Mouse (Mus musculus) forebrain, postnatal 0 days (tissue): ENCODE data around the gene Fbf1. TPM values are rescaled to one million over a fixed set of nuclear protein-coding genes. Genes with fewer than 3 reads are reported as not detected.

Source experiments
- ATAC-seq: fragments of 200-750 bp; cut with Nextera tagmentation; 2 replicates; pipeline ENCODE4 v1.8.0; 2017; ENCODE audit warnings: mild to moderate bottlenecking, moderate library complexity
- DNase-seq: peaks from one replicate; pipeline ENCODE4 v3.0.0-alpha.2; 2015
- H3K27ac ChIP-seq: fragments of 300-500 bp; sonication (generic); 2 replicates; pipeline ENCODE4 v1.5.1; 2014; ENCODE audit warnings: low read depth, mild to moderate bottlenecking, antibody characterized with exemption, low read length, moderate library complexity, mixed read lengths
- H3K27me3 ChIP-seq: fragments of 300-500 bp; sonication (generic); 2 replicates; pipeline ENCODE4 v1.6.1; 2014; ENCODE audit warnings: mild to moderate bottlenecking, low read length, mixed read lengths; ENCODE audit not compliant: insufficient read depth
- H3K36me3 ChIP-seq: fragments of 300-500 bp; sonication (generic); 2 replicates; pipeline ENCODE4 v1.6.1; 2014; ENCODE audit warnings: mild to moderate bottlenecking, moderate library complexity; ENCODE audit not compliant: insufficient read depth
- H3K4me1 ChIP-seq: fragments of 300-500 bp; sonication (generic); 2 replicates; pipeline ENCODE4 v1.6.1; 2014; ENCODE audit warnings: antibody characterized with exemption; ENCODE audit not compliant: insufficient read depth
- H3K4me2 ChIP-seq: fragments of 300-500 bp; sonication (generic); 2 replicates; pipeline ENCODE4 v1.6.1; 2014; ENCODE audit warnings: low read depth, mild to moderate bottlenecking, moderate library complexity
- H3K4me3 ChIP-seq: fragments of 300-500 bp; sonication (generic); 2 replicates; pipeline ENCODE4 v1.5.1; 2014; ENCODE audit warnings: low read depth, low read length, mixed read lengths
- H3K9ac ChIP-seq: fragments of 300-500 bp; sonication (generic); 2 replicates; pipeline ENCODE4 v1.6.1; 2014; ENCODE audit warnings: mild to moderate bottlenecking
- H3K9me3 ChIP-seq: fragments of 300-500 bp; sonication (generic); 2 replicates; pipeline ENCODE4 v1.6.1; 2016; ENCODE audit warnings: low read length
- CTCF ChIP-seq: sonication (generic); IDR thresholded peaks from 2 replicates; pipeline ENCODE4 v1.5.1; 2016; ENCODE audit warnings: antibody characterized with exemption, control low read depth, low read depth
- WGBS: fragments of 180-500 bp; shearing (Covaris S2); extraction: QIAGEN DNeasy Blood & Tissue Kit; methylation state at CpG from one replicate; pipeline ENCODE4 v1.1.7; 2014; 5-methylcytosine and 5-hydroxymethylcytosine counted together
- polyA plus RNA-seq: library from polyadenylated mRNA; unstranded; fragments of >200 nt; fragmentation: Nextera tagmentation; extraction: Ambion mirVana; gene quantifications from 2 replicates; pipeline ENCODE4 v1.2.1, GENCODE M21; 2015
- total RNA-seq: library from RNA; depleted of rRNA; stranded (reverse); fragments of >200 nt; gene quantifications from 2 replicates; pipeline ENCODE4 v1.2.3, GENCODE M21; 2014

Gene Fbf1
- total and polyA plus RNA-seq, 2 experiments from 2014 or later: 38.2 to 108 TPM

DNA sequence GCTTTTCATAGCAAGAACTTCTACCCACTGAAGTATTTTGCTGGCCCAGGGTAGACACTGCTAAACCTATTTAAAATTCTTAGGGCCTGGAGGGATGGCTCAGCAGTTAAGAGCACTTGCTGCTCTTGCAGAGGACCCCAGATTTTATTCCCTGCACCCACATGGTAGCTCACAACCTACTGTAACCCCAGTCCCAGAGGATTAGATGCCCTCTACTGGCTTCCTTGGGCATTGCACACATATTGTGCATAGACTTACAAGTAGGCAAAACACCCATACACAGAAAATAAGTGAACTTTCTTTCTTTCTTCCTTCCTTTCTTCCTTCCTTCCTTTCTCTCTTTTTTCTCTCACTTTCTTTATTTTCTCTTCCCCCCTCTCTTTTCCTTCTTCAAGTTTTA, 50.1 kb downstream of the Fbf1 start:
- H3K9me3 ChIP-seq: no peaks in the 10 kb centered on the region
- H3K36me3 ChIP-seq: no peaks in the 10 kb centered on the region
- no peaks in the 10 kb centered on the region for H3K4me1 ChIP-seq
- H3K4me2 ChIP-seq: no peak overlapping the region
- DNase-seq (no peak), ATAC-seq (no peak)
- no peak overlapping the region for H3K9ac ChIP-seq
- no peaks in the 10 kb centered on the region for H3K27me3 ChIP-seq
- no peak overlapping the region for H3K4me3 ChIP-seq
- no peak for TF ChIP-seq CTCF
- H3K27ac ChIP-seq: no peak overlapping the region

DNA sequence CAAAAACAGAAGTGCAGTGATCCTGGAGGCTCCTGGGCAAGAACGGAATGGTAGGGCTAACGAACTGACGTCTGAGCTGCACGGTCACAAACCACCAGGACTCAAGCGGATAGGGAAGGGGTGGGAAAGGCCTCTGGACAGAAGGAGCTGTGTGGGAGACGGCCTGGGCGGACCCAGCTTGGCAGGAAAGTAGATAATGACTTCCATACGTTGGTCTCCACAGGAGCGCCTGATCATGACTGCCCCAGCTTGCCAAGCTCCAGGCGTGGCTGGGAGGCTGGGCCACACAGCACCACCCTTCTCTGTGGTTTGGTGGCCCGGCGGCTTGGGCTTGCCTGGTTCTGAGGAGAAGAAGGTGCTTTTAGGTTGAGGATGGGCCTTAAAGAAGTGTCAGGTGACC, 50.7 kb downstream of the Fbf1 start:
- WGBS: 70% methylated on average over 12 of the region's 12 CpGs
- ATAC-seq (no peak), DNase-seq (no peak)
- no peak overlapping the region for H3K4me2 ChIP-seq
- no peak overlapping the region for H3K4me3 ChIP-seq
- H3K4me1 ChIP-seq: no peaks in the 10 kb centered on the region
- no peaks in the 10 kb centered on the region for H3K9me3 ChIP-seq
- H3K36me3 ChIP-seq: no peaks in the 10 kb centered on the region
- H3K9ac ChIP-seq: no peak overlapping the region
- no peak for TF ChIP-seq CTCF
- no peak overlapping the region for H3K27ac ChIP-seq
- H3K27me3 ChIP-seq: no peaks in the 10 kb centered on the region

DNA sequence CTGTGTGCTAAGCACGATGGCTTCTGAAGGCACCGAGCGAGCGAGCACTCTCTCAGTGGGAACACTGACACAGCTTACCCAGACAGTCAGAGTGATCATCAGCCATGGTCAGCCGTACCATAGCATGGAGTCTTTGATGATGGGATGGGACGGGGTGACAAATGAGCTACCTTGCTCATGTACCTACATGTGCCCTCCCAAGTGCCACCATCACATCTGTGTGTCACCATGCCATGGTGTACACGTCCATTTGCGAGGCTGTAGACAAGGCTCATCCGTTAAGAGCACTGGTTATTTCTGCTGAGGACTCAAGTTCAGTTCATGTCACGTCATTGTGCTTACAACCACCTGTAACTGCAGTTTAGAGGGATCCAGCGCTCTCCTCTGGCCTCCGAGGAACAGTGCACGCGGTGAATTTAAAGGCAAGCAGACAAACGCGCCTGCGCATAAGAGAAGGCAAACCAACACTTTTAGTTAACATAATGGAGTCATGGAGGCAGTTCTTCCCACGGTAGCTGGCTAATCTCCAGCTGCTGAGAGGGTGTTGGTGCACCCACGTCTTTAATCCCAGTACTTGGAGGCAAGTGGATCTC, 56.3 kb downstream of the Fbf1 start:
- H3K27me3 ChIP-seq: peaks cover 33% of the 10 kb centered on the region

DNA sequence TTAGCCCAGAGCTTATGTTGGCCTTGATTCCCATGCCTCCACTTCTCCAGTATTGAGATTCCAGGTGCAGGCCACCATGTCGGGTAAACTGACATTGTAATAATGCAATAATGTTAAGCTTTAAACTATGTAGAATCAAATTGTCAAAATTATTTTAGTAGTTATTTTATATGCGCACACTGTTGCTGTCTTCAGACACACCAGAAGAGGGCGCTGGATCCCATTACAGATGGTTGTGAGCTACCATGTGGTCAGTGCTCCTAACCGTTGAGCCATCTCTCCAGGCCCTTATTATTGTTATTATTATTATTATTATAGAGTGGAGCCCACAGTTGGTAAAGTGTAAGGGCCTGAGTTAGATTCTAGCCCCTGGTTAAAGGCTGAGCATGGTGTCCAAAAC, 56.9 kb downstream of the Fbf1 start:
- Histone ChIP-seq H3K9me3 (no peaks in the 10 kb centered on the region), H3K27ac (no peak overlapping the region), H3K4me1 (no peaks in the 10 kb centered on the region), H3K4me3 (no peak overlapping the region), H3K4me2 (no peak overlapping the region), H3K36me3 (no peaks in the 10 kb centered on the region), H3K27me3 (peaks cover 39% of the 10 kb centered on the region), H3K9ac (no peak overlapping the region)
- ATAC-seq (no peak), DNase-seq (no peak)
- 81% methylated on average over 4 of the region's 4 CpGs for WGBS
- TF ChIP-seq CTCF: no peak

More for the DNA sequence above, 56.3 kb downstream of the Fbf1 start:
- Histone ChIP-seq H3K9ac (no peak overlapping the region), H3K4me3 (no peak overlapping the region), H3K4me1 (no peaks in the 10 kb centered on the region), H3K9me3 (no peaks in the 10 kb centered on the region), H3K4me2 (no peak overlapping the region), H3K36me3 (no peaks in the 10 kb centered on the region), H3K27ac (no peak overlapping the region)
- DNase-seq: no peak
- TF ChIP-seq CTCF: no peak
- WGBS: 83% methylated on average over 19 of the region's 19 CpGs
- no peak for ATAC-seq

DNA sequence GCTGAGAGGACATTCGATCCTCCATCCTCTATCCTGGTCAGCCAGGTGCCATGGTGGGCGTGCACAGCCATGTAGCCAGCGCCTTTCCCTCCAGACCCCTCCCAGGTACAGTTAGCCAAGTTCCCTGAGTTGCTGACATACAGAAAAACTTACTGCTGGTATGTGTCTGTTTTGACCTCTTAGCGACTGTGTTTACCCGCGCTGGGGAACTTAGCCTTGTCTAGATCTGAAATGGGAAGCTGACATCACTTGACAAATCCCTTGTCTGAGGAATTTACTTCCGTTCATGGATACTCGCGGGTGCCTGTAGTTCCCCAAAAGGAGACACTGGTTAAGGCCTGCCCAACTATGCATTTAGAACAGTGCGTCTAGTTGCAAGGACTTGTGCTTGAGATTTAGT, 57.4 kb downstream of the Fbf1 start:
- H3K4me3 ChIP-seq: peak overlapping the region; percentile 32
- H3K27ac ChIP-seq: no peak overlapping the region
- WGBS: 34% methylated on average over 10 of the region's 10 CpGs
- H3K27me3 ChIP-seq: peaks cover 40% of the 10 kb centered on the region
- H3K4me1 ChIP-seq: no peaks in the 10 kb centered on the region
- ATAC-seq: no peak
- H3K9ac ChIP-seq: 0 out of 2 replicates have a peak overlapping the region, but pooled peaks have one; percentile 33
- TF ChIP-seq CTCF: no peak
- H3K9me3 ChIP-seq: no peaks in the 10 kb centered on the region
- no peaks in the 10 kb centered on the region for H3K36me3 ChIP-seq
- DNase-seq: no peak
- peak overlapping the region; percentile 56 for H3K4me2 ChIP-seq

DNA sequence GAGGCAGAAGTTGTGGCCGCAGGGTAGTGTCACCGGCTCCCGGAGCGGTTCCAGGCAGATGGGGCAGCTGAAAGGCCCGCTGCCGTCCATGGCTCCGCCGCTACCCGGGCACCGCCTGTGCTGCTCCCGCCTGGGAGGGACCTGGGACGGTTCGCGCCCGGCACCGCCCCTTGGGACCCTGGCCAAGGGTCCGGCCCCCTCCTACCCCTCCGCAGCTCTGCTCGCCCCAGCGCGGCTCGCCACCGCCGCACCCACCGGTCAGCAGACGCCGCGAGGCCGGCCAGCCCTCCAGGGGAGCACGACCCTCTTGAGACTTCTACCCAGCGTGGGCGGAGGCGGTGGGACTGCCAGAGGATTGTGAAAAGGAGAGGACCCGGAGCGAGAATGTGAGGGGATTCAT, 57.8 kb downstream of the Fbf1 start:
- 2% methylated on average over 34 of the region's 35 CpGs for whole genome bisulfite sequencing

DNA sequence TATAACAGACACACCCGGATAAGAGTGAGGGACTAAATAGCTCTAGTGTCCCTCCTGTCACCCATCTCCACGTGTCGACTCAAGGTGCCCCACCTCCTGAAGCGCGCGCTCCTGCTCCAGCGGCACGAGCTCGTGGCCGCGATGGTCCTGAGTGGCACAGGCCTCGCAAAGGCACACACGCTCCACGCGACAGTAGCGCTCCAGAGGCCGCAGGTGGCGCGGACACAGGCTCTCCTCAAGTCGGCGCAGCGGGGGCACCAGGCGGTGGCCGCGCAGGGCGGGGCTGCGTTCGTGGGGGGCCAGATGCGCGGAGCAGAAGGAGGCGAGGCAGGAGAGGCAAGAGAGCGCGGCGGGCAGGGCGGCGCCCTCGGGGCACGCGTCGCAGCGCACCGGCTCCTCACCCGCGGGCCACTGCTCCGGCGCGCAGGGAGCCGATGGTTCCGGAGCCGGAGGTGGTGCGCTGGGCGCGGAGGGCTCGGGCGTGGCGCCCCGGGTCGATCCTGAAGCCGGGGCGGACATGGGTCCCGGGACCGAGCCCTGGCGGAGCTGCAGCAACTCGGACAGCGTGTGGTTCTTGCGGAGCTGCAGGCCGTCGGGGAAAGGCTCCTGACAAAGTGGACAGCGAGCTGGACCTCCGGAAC, 58.4 kb downstream of the Fbf1 start:
- H3K27me3 ChIP-seq: peaks cover 42% of the 10 kb centered on the region
- peak overlapping the region; percentile 56 for H3K4me2 ChIP-seq
- no peak for TF ChIP-seq CTCF
- 3% methylated on average over 66 of the region's 70 CpGs for WGBS
- H3K9ac ChIP-seq: peak overlapping the region; percentile 33; the same call in 1 of the 2 replicates
- H3K4me1 ChIP-seq: no peaks in the 10 kb centered on the region
- H3K4me3 ChIP-seq: peak overlapping the region; percentile 32
- DNase-seq (no peak), ATAC-seq (peak; percentile 16; the same call in 1 of the 2 replicates)
- H3K27ac ChIP-seq: no peak overlapping the region
- H3K36me3 ChIP-seq: no peaks in the 10 kb centered on the region
- no peaks in the 10 kb centered on the region for H3K9me3 ChIP-seq

More for the DNA sequence above, 57.8 kb downstream of the Fbf1 start:
- H3K27me3 ChIP-seq: peaks cover 42% of the 10 kb centered on the region
- H3K9me3 ChIP-seq: no peaks in the 10 kb centered on the region
- 0 out of 2 replicates have a peak overlapping the region, but pooled peaks have one; percentile 33 for H3K9ac ChIP-seq
- no peaks in the 10 kb centered on the region for H3K36me3 ChIP-seq
- peak overlapping the region; percentile 56 for H3K4me2 ChIP-seq
- H3K4me3 ChIP-seq: peak overlapping the region; percentile 32
- H3K27ac ChIP-seq: no peak overlapping the region
- no peaks in the 10 kb centered on the region for H3K4me1 ChIP-seq
- DNase-seq: no peak
- no peak for TF ChIP-seq CTCF
- ATAC-seq: peak; percentile 48; the same call in 1 of the 2 replicates
